Mouse (Mus musculus): ENCODE results near the gene Defb45. TPM values are rescaled to one million over a fixed set of nuclear protein-coding genes. Genes with fewer than 3 reads are reported as not detected.

The Defb45 gene
- polyA plus RNA-seq, 1 experiment from 2014 or later = not detected

DNA sequence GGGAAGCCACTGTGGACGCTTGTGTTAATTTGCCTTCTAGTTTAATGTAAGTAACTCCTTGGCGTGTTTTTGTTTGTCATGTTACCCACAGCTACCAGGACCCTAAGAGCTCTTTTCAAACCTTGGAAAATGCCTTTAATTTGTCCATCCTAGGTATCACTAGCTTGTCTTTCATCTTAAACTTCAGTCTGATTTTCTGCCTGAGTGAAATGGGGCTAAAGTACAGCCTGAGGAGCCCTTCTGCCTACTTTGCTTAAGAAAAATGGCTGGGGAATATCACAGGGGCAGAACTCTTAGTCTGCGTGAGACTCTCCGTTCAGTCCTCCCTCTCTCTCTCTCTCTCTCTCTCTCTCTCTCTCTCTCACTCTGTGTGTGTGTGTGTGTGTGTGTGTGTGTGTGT lies 29.3 kb downstream of the Defb45 start:
- Histone ChIP-seq H3K4me3 (no peak overlapping the region), H3K9ac (no peak overlapping the region), H3K9me3 (no peaks in the 10 kb centered on the region), H3K27ac (no peak overlapping the region), H3K27me3 (no peaks in the 10 kb centered on the region), H3K4me1 (no peaks in the 10 kb centered on the region), H3K4me2 (replicated peaks) (no peak overlapping the region), H3K36me3 (no peaks in the 10 kb centered on the region)
- 81% methylated on average over 4 of the region's 4 CpGs for WGBS
- ATAC-seq (ENCODE audit: insufficient number of reproducible peaks, insufficient read depth, low FRiP score, low TSS enrichment) = no peak

DNA sequence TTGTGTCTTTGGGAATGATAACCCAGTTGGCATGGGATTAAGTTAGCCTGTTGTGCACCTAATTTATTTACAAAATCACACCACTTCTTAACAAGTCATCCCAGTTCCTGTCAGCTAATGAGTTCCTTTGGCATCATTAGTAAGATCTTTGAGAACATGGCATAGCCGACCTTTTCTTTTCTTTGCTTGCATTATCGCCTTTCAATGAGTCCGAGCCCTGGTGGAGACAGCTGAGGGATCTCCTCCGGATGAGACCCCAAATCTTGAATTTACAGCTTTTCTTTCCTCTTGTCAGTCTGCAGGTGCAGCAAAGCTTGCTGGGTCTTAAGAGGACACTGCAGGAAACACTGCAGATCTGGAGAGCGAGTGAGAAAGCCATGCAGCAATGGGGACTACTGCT lies 30.2 kb downstream of the Defb45 start, which contains the start of gene Gm17416:
Gm17416 (plus strand) TSS at position 301 of the 400 bp plus-strand sequence.
- H3K4me2 ChIP-seq (replicated peaks) = no peak within 1 kb of the TSS
- no peaks in the 10 kb centered on the region for H3K9me3 ChIP-seq
- ATAC-seq (ENCODE audit: insufficient number of reproducible peaks, insufficient read depth, low FRiP score, low TSS enrichment) = no peak
- 90% methylated on average over 5 of the region's 5 CpGs for WGBS
- H3K27me3 ChIP-seq = no peaks in the 10 kb centered on the region
- H3K4me1 ChIP-seq = no peaks in the 10 kb centered on the region
- H3K27ac ChIP-seq = no peak within 1 kb of the TSS
- no peak within 1 kb of the TSS for H3K9ac ChIP-seq
- H3K4me3 ChIP-seq = no peak within 1 kb of the TSS
- H3K36me3 ChIP-seq = no peaks in the 10 kb centered on the region

DNA sequence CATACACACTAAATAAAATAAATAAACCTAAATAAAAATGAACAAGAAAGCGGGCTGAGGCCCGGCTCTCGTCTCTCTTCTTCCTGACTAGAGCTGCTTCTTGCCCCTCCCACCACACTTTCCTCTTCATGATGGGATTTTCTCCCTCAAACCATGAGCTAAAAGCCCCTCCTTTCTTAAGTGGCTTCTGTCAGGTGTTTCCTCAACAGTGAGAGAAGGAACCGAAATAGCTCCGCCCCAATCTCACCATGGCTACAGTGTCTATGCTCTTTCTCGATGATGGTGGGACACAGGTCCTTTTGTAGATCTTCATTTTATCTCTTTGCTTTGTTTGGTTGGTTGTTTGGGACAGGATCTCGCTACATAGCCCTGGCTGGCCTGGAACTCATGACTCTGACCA lies 42.5 kb downstream of the Defb45 start:
- H3K27ac ChIP-seq = no peak overlapping the region
- no peaks in the 10 kb centered on the region for H3K36me3 ChIP-seq
- no peaks in the 10 kb centered on the region for H3K4me1 ChIP-seq
- H3K4me3 ChIP-seq = no peak overlapping the region
- no peak overlapping the region for H3K9ac ChIP-seq
- H3K9me3 ChIP-seq = no peaks in the 10 kb centered on the region
- no peak overlapping the region for H3K4me2 ChIP-seq (replicated peaks)
- H3K27me3 ChIP-seq = no peaks in the 10 kb centered on the region
- ATAC-seq (ENCODE audit: insufficient number of reproducible peaks, insufficient read depth, low FRiP score, low TSS enrichment) = no peak
- 86% methylated on average over 7 of the region's 7 CpGs for WGBS

DNA sequence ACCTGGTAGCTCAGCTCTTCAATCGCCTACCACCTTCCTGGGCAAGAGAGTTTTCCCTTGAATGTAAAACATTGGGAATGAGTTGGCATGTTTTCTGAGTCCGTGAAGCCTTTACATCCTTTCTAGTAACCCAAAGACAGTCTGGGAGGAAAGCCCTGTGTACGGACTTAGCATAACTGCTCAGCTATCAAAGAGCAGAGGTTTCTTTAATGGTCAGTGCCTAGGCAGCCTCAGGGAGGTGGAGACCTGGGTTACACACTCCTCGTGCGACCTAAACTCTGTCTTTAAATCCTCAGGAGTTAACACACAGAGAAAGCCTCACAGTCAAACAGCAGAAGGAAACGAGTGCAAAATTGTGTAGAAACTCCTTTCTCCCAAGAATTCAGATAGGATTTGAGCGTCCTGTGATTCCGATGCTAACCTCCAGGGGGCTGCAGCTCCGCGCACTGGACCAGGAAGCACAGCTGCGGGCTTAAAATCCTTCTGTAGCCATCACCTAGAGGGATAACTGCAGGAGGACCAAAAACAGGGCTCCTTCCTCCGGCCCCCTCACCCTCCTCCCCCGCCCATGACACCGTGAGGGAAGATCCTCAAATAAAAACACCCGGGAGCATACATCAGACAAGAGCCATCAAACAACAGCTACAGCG lies 45.3 kb downstream of the Defb45 start:
- Histone ChIP-seq H3K4me3 (no peak overlapping the region), H3K4me1 (no peaks in the 10 kb centered on the region), H3K9ac (no peak overlapping the region), H3K9me3 (no peaks in the 10 kb centered on the region), H3K27me3 (no peaks in the 10 kb centered on the region), H3K27ac (no peak overlapping the region), H3K36me3 (no peaks in the 10 kb centered on the region), H3K4me2 (replicated peaks) (peak overlapping the region; percentile 27; the same call in 1 of the 2 replicates)
- WGBS = 12% methylated on average over 16 of the region's 16 CpGs
- no peak for ATAC-seq (ENCODE audit: insufficient number of reproducible peaks, insufficient read depth, low FRiP score, low TSS enrichment)

DNA sequence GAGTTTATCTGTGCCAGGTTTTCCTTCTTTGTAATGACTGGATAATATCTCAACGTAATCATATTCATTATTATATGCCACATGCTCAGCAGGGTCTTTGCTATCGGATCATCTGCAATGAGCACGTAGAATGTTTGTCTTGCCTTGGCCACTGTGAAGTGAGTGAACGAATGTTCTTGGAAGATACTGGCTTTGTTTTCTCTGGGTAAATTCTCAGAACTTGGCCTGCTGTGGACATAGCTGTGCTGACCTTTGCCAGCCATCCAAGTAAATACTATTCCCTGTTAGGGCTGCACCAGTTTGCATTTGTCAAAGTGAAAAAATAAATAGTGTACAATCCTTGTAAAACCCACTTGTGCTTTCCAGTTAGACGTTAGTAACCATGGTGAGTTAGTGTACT lies 51.1 kb downstream of the Defb45 start:
- ATAC-seq (ENCODE audit: insufficient number of reproducible peaks, insufficient read depth, low FRiP score, low TSS enrichment) = no peak
- WGBS = 75% methylated on average over 5 of the region's 5 CpGs
- H3K4me2 ChIP-seq (replicated peaks) = no peak overlapping the region
- no peaks in the 10 kb centered on the region for H3K4me1 ChIP-seq
- no peaks in the 10 kb centered on the region for H3K36me3 ChIP-seq
- H3K9ac ChIP-seq = no peak overlapping the region
- H3K27ac ChIP-seq = no peak overlapping the region
- no peaks in the 10 kb centered on the region for H3K9me3 ChIP-seq
- H3K4me3 ChIP-seq = no peak overlapping the region
- no peaks in the 10 kb centered on the region for H3K27me3 ChIP-seq

DNA sequence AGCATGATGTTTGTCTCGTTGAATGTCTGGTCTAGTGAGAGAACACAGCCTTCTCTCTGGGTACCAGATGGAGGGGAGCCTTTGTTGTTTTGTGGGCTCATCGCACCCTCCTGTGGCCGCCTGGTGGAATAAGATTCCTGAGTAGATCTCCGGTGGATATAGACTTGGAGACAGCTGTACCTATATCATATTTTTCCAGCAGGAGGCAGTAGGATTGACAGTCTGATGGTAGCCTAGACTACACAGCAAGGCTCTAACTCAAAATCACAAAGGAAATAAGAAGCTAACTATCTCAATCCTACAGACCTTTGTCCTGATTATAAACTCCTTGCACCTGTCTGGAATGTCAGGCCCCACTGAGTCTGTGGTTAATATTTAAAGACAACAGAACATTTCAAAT lies 54.5 kb downstream of the Defb45 start:
- Histone ChIP-seq H3K4me1 (no peaks in the 10 kb centered on the region), H3K4me2 (replicated peaks) (no peak overlapping the region), H3K27ac (no peak overlapping the region), H3K36me3 (no peaks in the 10 kb centered on the region), H3K9ac (no peak overlapping the region), H3K9me3 (no peaks in the 10 kb centered on the region), H3K4me3 (no peak overlapping the region), H3K27me3 (no peaks in the 10 kb centered on the region)
- 24% methylated on average over 4 of the region's 4 CpGs for WGBS
- no peak for ATAC-seq (ENCODE audit: insufficient number of reproducible peaks, insufficient read depth, low FRiP score, low TSS enrichment)

DNA sequence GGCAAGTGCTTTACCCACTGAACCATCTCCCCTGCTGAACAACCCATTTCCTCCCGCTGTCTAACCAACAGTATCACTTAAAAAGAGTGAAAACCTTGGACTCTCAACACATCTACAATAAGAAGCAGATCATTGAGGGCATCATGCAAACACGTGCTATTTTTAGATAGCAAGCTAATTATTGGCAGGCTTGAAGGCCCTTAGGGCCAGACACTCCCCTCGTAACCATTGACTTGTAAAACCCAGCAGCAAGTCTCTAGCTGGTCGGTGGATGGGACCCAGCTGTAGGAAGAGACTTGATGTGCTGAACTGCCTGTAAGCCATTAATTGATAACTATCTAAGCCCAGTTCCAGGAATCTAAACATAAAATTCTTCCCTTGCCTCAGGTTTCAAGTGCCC lies 55.7 kb downstream of the Defb45 start:
- Histone ChIP-seq H3K4me1 (no peaks in the 10 kb centered on the region), H3K9me3 (no peaks in the 10 kb centered on the region), H3K36me3 (no peaks in the 10 kb centered on the region), H3K27me3 (no peaks in the 10 kb centered on the region), H3K4me3 (no peak overlapping the region), H3K9ac (no peak overlapping the region), H3K4me2 (replicated peaks) (no peak overlapping the region), H3K27ac (no peak overlapping the region)
- WGBS = 68% methylated on average over 4 of the region's 4 CpGs
- ATAC-seq (ENCODE audit: insufficient number of reproducible peaks, insufficient read depth, low FRiP score, low TSS enrichment) = no peak

Other genes with a start within 250 kb of the Defb45 start
- gene Nrsn2, start 222.8 kb downstream of the Defb45 start, polyA plus RNA-seq (2016; fragmentation: Nextera tagmentation; extraction: Ambion mirVana) = 4.3 and 4.9 TPM in 2 replicates
- gene Sox12, start 201.3 kb downstream of the Defb45 start, polyA plus RNA-seq (2016; fragmentation: Nextera tagmentation; extraction: Ambion mirVana) = 16.9 and 18.1 TPM in 2 replicates
- gene Zcchc3, start 184.4 kb downstream of the Defb45 start, polyA plus RNA-seq (2016; fragmentation: Nextera tagmentation; extraction: Ambion mirVana) = 71.0 and 73.6 TPM in 2 replicates
- gene 6820408C15Rik, start 183.8 kb downstream of the Defb45 start, polyA plus RNA-seq (2016; fragmentation: Nextera tagmentation; extraction: Ambion mirVana) = 0.27 and 0.31 TPM in 2 replicates
- gene Defb23, start 134.8 kb downstream of the Defb45 start, polyA plus RNA-seq (2016; fragmentation: Nextera tagmentation; extraction: Ambion mirVana) = not detected in 2 replicates
- not detected in 2 replicates for gene Defb20, start 122.3 kb downstream of the Defb45 start, polyA plus RNA-seq (2016; fragmentation: Nextera tagmentation; extraction: Ambion mirVana)
- not detected in 2 replicates for gene Defb22, start 109.3 kb downstream of the Defb45 start, polyA plus RNA-seq (2016; fragmentation: Nextera tagmentation; extraction: Ambion mirVana)
- not detected in 2 replicates for gene Defb26, start 87.7 kb downstream of the Defb45 start, polyA plus RNA-seq (2016; fragmentation: Nextera tagmentation; extraction: Ambion mirVana)
- gene Defb28, start 81.1 kb downstream of the Defb45 start, polyA plus RNA-seq (2016; fragmentation: Nextera tagmentation; extraction: Ambion mirVana) = not detected in 2 replicates
- not detected in 2 replicates for gene Defb29, start 59.3 kb downstream of the Defb45 start, polyA plus RNA-seq (2016; fragmentation: Nextera tagmentation; extraction: Ambion mirVana)
- not detected in 2 replicates for gene Gm17416, start 30.1 kb downstream of the Defb45 start, polyA plus RNA-seq (2016; fragmentation: Nextera tagmentation; extraction: Ambion mirVana)
- not detected in 2 replicates for gene Defb21, start 26.7 kb downstream of the Defb45 start, polyA plus RNA-seq (2016; fragmentation: Nextera tagmentation; extraction: Ambion mirVana)
- not detected in 2 replicates for gene Defb19, start 19.1 kb downstream of the Defb45 start, polyA plus RNA-seq (2016; fragmentation: Nextera tagmentation; extraction: Ambion mirVana)
- not detected in 2 replicates for gene Defb36, start 4.9 kb upstream of the Defb45 start, polyA plus RNA-seq (2016; fragmentation: Nextera tagmentation; extraction: Ambion mirVana)
- gene Defb25, start 23.7 kb upstream of the Defb45 start, polyA plus RNA-seq (2016; fragmentation: Nextera tagmentation; extraction: Ambion mirVana) = not detected in 2 replicates
- 1.1 and 1.6 TPM in 2 replicates for gene Rem1, start 27.6 kb upstream of the Defb45 start, polyA plus RNA-seq (2016; fragmentation: Nextera tagmentation; extraction: Ambion mirVana)
- 129 and 131 TPM in 2 replicates for gene H13, start 70.1 kb upstream of the Defb45 start, polyA plus RNA-seq (2016; fragmentation: Nextera tagmentation; extraction: Ambion mirVana)
- 36.4 and 38.9 TPM in 2 replicates for gene Mcts2, start 87.6 kb upstream of the Defb45 start, polyA plus RNA-seq (2016; fragmentation: Nextera tagmentation; extraction: Ambion mirVana)
- 168 and 170 TPM in 2 replicates for gene Id1, start 136.9 kb upstream of the Defb45 start, polyA plus RNA-seq (2016; fragmentation: Nextera tagmentation; extraction: Ambion mirVana)
- gene Cox4i2, start 154.8 kb upstream of the Defb45 start, polyA plus RNA-seq (2016; fragmentation: Nextera tagmentation; extraction: Ambion mirVana) = 14.3 and 14.5 TPM in 2 replicates
- gene Bcl2l1, start 232.3 kb upstream of the Defb45 start, polyA plus RNA-seq (2016; fragmentation: Nextera tagmentation; extraction: Ambion mirVana) = 104 and 105 TPM in 2 replicates
- 92.4 and 106 TPM in 2 replicates for gene Tpx2, start 248.6 kb upstream of the Defb45 start, polyA plus RNA-seq (2016; fragmentation: Nextera tagmentation; extraction: Ambion mirVana)